Mouse (Mus musculus): Measurements from ENCODE around the gene Gstp2. TPM values are rescaled to one million over a fixed set of nuclear protein-coding genes. Genes with fewer than 3 reads are reported as not detected.

Gene Gstp2
- total and polyA plus RNA-seq, 3 experiments = 0.28 TPM; not detected in 2

GRCm38 (mm10) chr19:4012432-4013022 lies 33.3 kb downstream of the Gstp2 start, which contains the start of gene Ndufv1:
TSS of gene Ndufv1 (minus strand) at chr19:4012806.
- Histone ChIP-seq H3K4me1 (ENCODE audit: insufficient read depth, low read depth, low read length) (peaks cover 45% of the 10 kb centered on the region), H3K9me3 (replicated peaks) (no peaks in the 10 kb centered on the region), H3K36me3 (replicated peaks) (peaks cover 37% of the 10 kb centered on the region), H3K4me3 (ENCODE audit: low read depth, low read length) (peak within 1 kb of the TSS; percentile 81), H3K27me3 (ENCODE audit: insufficient read depth, low read length) (no peaks in the 10 kb centered on the region)
- DNase-seq (ENCODE audit: low spot score) (peak; percentile 95), ATAC-seq (ENCODE audit: extremely low read depth, insufficient number of reproducible peaks, low FRiP score, poor library complexity, severe bottlenecking) (peak; percentile 99)
- TF ChIP-seq TAL1 (conservative IDR thresholded peaks at IDR 0.05; ENCODE audit: low read depth, low read length) (no peak), CTCF (IDR thresholded peaks at IDR 0.05; ENCODE audit: low read depth, low read length) (peak; percentile 48; the same call in 1 of the 2 replicates), GATA1 (IDR thresholded peaks at IDR 0.05; ENCODE audit: borderline replicate concordance, low read length) (no peak), POLR2AphosphoS5 (IDR thresholded peaks at IDR 0.05; ENCODE audit: insufficient replicate concordance, low read depth, low read length) (no peak), GATA2 (IDR thresholded peaks at IDR 0.05; ENCODE audit: borderline replicate concordance, low read depth, low read length) (no peak)

DNA sequence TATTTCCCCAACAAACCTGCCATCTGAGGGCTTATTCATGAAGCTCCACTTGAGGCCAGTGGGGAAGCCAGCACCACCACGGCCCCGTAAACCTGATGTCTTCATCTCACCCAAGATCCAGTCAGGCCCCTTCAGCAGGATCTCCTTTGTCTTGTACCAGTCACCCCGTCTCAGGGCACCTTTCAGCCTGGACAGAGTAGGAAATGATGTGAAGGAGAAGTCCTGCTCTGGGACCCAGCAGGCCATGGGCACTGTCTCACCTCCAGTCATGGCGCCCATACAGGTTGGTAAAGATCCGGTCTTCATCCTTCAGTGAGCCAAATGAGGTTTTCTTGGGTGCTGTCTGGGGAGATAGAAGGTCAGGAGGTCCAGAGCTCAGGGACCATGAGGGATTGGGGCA lies 34.7 kb downstream of the Gstp2 start:
- Histone ChIP-seq H3K4me3 (ENCODE audit: low read depth, low read length) (no peak overlapping the region; the same call in 1 of the 2 replicates), H3K9me3 (replicated peaks) (no peaks in the 10 kb centered on the region), H3K27me3 (ENCODE audit: insufficient read depth, low read length) (no peaks in the 10 kb centered on the region), H3K36me3 (replicated peaks) (peaks cover 52% of the 10 kb centered on the region), H3K4me1 (ENCODE audit: insufficient read depth, low read depth, low read length) (peaks cover 43% of the 10 kb centered on the region)
- no peak for DNase-seq (ENCODE audit: low spot score)
- ATAC-seq (ENCODE audit: extremely low read depth, insufficient number of reproducible peaks, low FRiP score, poor library complexity, severe bottlenecking) = no peak
- TF ChIP-seq CTCF (IDR thresholded peaks at IDR 0.05; ENCODE audit: low read depth, low read length) (no peak), GATA2 (IDR thresholded peaks at IDR 0.05; ENCODE audit: borderline replicate concordance, low read depth, low read length) (no peak), POLR2AphosphoS5 (IDR thresholded peaks at IDR 0.05; ENCODE audit: insufficient replicate concordance, low read depth, low read length) (no peak), TAL1 (conservative IDR thresholded peaks at IDR 0.05; ENCODE audit: low read depth, low read length) (no peak), GATA1 (IDR thresholded peaks at IDR 0.05; ENCODE audit: borderline replicate concordance, low read length) (no peak)

DNA sequence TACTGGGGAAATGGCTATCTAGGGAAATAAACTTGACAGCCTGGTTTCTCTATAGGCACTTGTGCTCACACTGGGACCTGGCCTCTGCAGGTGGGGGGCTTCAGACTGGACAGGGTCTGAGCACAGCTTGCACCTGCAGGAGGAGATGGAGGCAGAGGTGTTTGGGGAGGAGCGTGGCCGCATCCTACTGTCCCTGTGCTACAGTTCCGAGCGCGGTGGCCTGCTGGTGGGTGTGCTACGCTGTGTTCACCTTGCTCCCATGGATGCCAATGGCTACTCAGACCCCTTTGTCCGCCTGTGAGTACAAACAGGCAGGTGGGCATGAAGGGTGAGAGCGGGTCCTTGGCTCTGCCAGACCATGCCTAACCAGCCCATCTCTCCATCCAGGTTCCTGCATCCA lies 39.9 kb downstream of the Gstp2 start:
- DNase-seq (ENCODE audit: low spot score) (no peak), ATAC-seq (ENCODE audit: extremely low read depth, insufficient number of reproducible peaks, low FRiP score, poor library complexity, severe bottlenecking) (no peak)
- Histone ChIP-seq H3K9me3 (replicated peaks) (no peaks in the 10 kb centered on the region), H3K27me3 (ENCODE audit: insufficient read depth, low read length) (no peaks in the 10 kb centered on the region), H3K4me1 (ENCODE audit: insufficient read depth, low read depth, low read length) (peaks cover 29% of the 10 kb centered on the region), H3K36me3 (replicated peaks) (peaks cover 93% of the 10 kb centered on the region), H3K4me3 (ENCODE audit: low read depth, low read length) (no peak overlapping the region)
- TF ChIP-seq GATA2 (IDR thresholded peaks at IDR 0.05; ENCODE audit: borderline replicate concordance, low read depth, low read length) (no peak), POLR2AphosphoS5 (IDR thresholded peaks at IDR 0.05; ENCODE audit: insufficient replicate concordance, low read depth, low read length) (no peak), TAL1 (conservative IDR thresholded peaks at IDR 0.05; ENCODE audit: low read depth, low read length) (no peak), CTCF (IDR thresholded peaks at IDR 0.05; ENCODE audit: low read depth, low read length) (no peak), GATA1 (IDR thresholded peaks at IDR 0.05; ENCODE audit: borderline replicate concordance, low read length) (no peak)

DNA sequence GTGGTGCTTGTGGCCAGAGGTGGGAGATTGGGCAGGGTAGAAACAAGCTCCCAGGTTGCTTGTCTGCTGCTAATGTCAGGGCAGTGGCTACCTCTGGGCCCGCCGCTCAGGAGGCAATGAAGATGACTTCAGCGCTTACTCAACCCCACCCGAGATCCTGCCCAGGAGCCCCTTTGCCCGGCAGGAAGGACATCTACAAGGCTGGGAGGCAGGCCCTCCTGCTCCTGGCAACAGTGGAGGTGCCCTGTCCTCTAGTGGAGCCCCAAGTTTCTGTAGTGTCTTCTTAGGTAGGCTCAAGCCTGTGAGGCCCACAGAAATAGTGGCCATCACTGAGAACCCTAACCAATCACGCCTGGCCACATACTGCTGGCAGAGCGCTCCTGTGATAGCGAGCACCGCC lies 40.7 kb downstream of the Gstp2 start:
- Histone ChIP-seq H3K4me3 (ENCODE audit: low read depth, low read length) (no peak overlapping the region), H3K27me3 (ENCODE audit: insufficient read depth, low read length) (no peaks in the 10 kb centered on the region), H3K36me3 (replicated peaks) (peaks cover 86% of the 10 kb centered on the region), H3K4me1 (ENCODE audit: insufficient read depth, low read depth, low read length) (peaks cover 27% of the 10 kb centered on the region), H3K9me3 (replicated peaks) (no peaks in the 10 kb centered on the region)
- no peak for ATAC-seq (ENCODE audit: extremely low read depth, insufficient number of reproducible peaks, low FRiP score, poor library complexity, severe bottlenecking)
- TF ChIP-seq CTCF (IDR thresholded peaks at IDR 0.05; ENCODE audit: low read depth, low read length) (no peak), GATA2 (IDR thresholded peaks at IDR 0.05; ENCODE audit: borderline replicate concordance, low read depth, low read length) (no peak), TAL1 (conservative IDR thresholded peaks at IDR 0.05; ENCODE audit: low read depth, low read length) (no peak), GATA1 (IDR thresholded peaks at IDR 0.05; ENCODE audit: borderline replicate concordance, low read length) (no peak), POLR2AphosphoS5 (IDR thresholded peaks at IDR 0.05; ENCODE audit: insufficient replicate concordance, low read depth, low read length) (no peak)
- DNase-seq (ENCODE audit: low spot score) = no peak

DNA sequence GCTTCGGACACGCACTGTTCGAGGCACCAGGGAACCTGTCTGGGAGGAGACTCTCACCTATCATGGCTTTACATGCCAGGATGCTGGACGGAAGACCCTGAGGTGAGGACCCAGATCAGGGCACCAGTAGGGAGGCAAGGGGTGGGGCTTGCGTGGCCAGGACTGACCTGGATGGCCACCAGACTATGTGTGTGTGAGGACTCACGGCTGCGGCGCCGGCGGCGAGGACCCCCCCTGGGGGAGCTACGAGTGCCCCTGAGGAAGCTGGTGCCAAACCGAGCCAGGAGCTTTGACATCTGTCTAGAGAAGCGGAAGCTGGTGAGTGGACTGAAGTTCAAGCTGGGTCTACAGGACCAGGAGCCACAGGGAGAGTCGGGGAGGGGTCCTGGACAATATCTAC lies 41.5 kb downstream of the Gstp2 start:
- Histone ChIP-seq H3K27me3 (ENCODE audit: insufficient read depth, low read length) (no peaks in the 10 kb centered on the region), H3K4me3 (ENCODE audit: low read depth, low read length) (no peak overlapping the region), H3K36me3 (replicated peaks) (peaks cover 78% of the 10 kb centered on the region), H3K9me3 (replicated peaks) (no peaks in the 10 kb centered on the region), H3K4me1 (ENCODE audit: insufficient read depth, low read depth, low read length) (peaks cover 26% of the 10 kb centered on the region)
- DNase-seq (ENCODE audit: low spot score) (no peak), ATAC-seq (ENCODE audit: extremely low read depth, insufficient number of reproducible peaks, low FRiP score, poor library complexity, severe bottlenecking) (no peak)
- no peak for TF ChIP-seq TAL1 (conservative IDR thresholded peaks at IDR 0.05; ENCODE audit: low read depth, low read length)
- TF ChIP-seq GATA2 (IDR thresholded peaks at IDR 0.05; ENCODE audit: borderline replicate concordance, low read depth, low read length) = no peak
- no peak for TF ChIP-seq GATA1 (IDR thresholded peaks at IDR 0.05; ENCODE audit: borderline replicate concordance, low read length)
- TF ChIP-seq CTCF (IDR thresholded peaks at IDR 0.05; ENCODE audit: low read depth, low read length) = no peak
- no peak for TF ChIP-seq POLR2AphosphoS5 (IDR thresholded peaks at IDR 0.05; ENCODE audit: insufficient replicate concordance, low read depth, low read length)

DNA sequence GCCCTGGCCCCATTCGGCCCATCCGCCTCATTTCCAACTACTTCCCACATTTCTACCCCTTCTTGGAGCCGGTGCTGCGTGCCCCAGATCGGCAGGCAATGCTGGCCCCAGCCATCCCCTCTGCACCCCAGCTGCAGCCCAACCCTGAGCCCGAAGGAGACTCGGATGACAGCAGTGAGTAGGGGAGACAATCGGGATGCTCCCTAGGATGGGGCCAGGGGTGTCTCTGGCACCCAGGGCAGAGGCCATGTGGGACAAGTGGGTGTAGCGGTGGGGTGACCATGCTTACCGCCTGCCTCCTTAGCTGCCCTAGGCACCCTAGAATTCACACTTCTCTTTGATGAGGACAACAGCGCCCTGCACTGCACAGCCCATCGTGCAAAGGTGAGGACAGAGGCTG lies 42.2 kb downstream of the Gstp2 start:
- no peaks in the 10 kb centered on the region for H3K9me3 ChIP-seq (replicated peaks)
- H3K4me1 ChIP-seq (ENCODE audit: insufficient read depth, low read depth, low read length) = peaks cover 32% of the 10 kb centered on the region
- ATAC-seq (ENCODE audit: extremely low read depth, insufficient number of reproducible peaks, low FRiP score, poor library complexity, severe bottlenecking) (no peak), DNase-seq (ENCODE audit: low spot score) (no peak)
- H3K27me3 ChIP-seq (ENCODE audit: insufficient read depth, low read length) = peaks cover 5% of the 10 kb centered on the region
- TF ChIP-seq GATA2 (IDR thresholded peaks at IDR 0.05; ENCODE audit: borderline replicate concordance, low read depth, low read length) = no peak
- H3K4me3 ChIP-seq (ENCODE audit: low read depth, low read length) = no peak overlapping the region
- peaks cover 71% of the 10 kb centered on the region for H3K36me3 ChIP-seq (replicated peaks)

Data from G1E (cell line).